Mouse (Mus musculus): ENCODE measurements around the gene Mib2. TPM values are rescaled to one million over a fixed set of nuclear protein-coding genes. Genes with fewer than 3 reads are reported as not detected.

Gene Mib2
- polyA plus RNA-seq, 1 experiment from 2014 or later: 61.0 TPM

DNA sequence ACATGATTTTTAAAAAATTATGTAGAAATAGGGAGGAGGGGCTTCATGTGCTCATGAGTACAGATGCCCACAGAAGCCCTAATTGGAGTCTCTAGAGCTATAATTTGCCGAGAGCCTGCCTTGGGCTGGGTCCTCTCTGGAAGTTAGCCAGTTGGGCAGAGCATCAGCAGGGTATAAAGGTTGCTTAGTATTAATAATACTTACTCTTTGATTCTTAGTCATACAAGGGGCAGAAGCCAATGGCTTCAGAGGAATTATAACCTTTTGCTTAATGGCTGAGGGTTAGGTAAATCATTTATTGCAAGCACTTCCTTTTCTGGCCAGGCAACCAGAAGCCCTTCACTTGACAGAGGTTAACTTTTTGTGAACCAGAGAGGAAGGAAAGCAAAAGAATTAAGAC lies 25.5 kb downstream of the Mib2 start:
- H3K4me1 ChIP-seq: no peaks in the 10 kb centered on the region
- no peak for ATAC-seq (replicated peaks)
- H3K36me3 ChIP-seq (replicated peaks): peaks cover 56% of the 10 kb centered on the region
- no peak overlapping the region for H3K4me3 ChIP-seq
- no peak overlapping the region for H3K9ac ChIP-seq
- 98% methylated on average over 1 of the region's 1 CpGs for WGBS
- no peaks in the 10 kb centered on the region for H3K27me3 ChIP-seq (replicated peaks)
- no peak overlapping the region for H3K4me2 ChIP-seq
- H3K9me3 ChIP-seq: no peaks in the 10 kb centered on the region
- H3K27ac ChIP-seq: no peak overlapping the region

DNA sequence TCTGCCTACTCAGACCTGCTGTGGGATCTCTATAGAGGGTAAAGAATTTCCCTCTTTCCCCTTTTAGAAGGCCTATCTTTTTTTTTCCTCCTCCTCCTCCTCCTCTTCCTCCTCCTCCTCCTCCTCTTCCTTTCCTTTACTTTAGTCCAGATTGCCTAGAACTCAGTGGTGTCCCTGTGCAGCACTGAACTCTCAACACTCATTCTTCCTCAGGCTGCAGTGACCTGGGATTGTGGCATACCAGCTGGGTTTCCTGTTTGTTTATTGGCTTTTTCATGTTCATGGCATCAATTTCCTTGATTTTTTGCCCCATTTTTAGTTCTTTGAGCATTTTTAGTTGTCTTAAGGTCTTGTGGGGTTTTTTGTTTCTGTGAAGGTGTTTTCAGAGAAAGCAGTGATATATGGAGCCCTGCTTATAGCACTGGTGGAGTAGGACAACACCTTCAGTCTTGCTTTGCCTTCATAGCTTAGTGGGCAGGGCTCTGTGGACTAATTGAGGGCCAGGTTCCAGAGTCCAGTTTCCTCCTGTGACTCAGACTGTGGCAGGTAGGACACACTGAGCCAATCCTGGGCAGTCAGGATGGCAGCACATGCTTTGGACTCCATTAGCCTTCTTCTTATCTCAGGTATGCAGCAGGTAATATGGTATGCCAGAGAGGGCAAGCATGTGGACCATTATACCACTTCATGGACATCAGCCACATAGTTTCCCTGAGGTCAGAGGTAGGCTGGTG lies 33.1 kb downstream of the Mib2 start:
- Histone ChIP-seq H3K4me3 (no peak overlapping the region), H3K36me3 (replicated peaks) (peaks cover 74% of the 10 kb centered on the region), H3K9ac (no peak overlapping the region), H3K9me3 (no peaks in the 10 kb centered on the region), H3K4me1 (no peaks in the 10 kb centered on the region), H3K27me3 (replicated peaks) (no peaks in the 10 kb centered on the region), H3K4me2 (no peak overlapping the region), H3K27ac (no peak overlapping the region)
- no peak for ATAC-seq (replicated peaks)

DNA sequence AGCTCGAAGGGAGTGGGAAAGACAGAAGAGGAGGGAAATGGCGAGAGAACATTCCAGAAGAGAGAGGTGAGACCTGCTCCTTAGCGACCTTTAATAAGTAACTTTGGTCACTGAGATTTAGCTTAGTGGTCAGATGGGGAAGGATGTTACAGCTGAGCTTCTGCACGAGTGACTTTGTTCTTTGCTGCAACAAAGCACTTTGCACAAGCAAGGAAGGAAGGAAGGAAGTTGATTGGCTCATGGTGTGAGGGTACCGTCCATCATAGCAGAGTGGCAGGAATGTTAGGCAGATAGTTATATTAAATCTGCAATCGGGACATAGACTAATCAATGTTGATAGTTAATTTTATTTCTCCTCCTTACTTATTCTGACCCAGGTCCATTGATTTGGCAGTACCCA lies 38.7 kb downstream of the Mib2 start:
- no peak overlapping the region for H3K27ac ChIP-seq
- no peak overlapping the region for H3K4me3 ChIP-seq
- WGBS: 91% methylated on average over 6 of the region's 6 CpGs
- H3K27me3 ChIP-seq (replicated peaks): no peaks in the 10 kb centered on the region
- no peak for ATAC-seq (replicated peaks)
- no peak overlapping the region for H3K4me2 ChIP-seq
- no peaks in the 10 kb centered on the region for H3K9me3 ChIP-seq
- H3K9ac ChIP-seq: no peak overlapping the region
- H3K4me1 ChIP-seq: peaks cover 4% of the 10 kb centered on the region
- H3K36me3 ChIP-seq (replicated peaks): peaks cover 56% of the 10 kb centered on the region

DNA sequence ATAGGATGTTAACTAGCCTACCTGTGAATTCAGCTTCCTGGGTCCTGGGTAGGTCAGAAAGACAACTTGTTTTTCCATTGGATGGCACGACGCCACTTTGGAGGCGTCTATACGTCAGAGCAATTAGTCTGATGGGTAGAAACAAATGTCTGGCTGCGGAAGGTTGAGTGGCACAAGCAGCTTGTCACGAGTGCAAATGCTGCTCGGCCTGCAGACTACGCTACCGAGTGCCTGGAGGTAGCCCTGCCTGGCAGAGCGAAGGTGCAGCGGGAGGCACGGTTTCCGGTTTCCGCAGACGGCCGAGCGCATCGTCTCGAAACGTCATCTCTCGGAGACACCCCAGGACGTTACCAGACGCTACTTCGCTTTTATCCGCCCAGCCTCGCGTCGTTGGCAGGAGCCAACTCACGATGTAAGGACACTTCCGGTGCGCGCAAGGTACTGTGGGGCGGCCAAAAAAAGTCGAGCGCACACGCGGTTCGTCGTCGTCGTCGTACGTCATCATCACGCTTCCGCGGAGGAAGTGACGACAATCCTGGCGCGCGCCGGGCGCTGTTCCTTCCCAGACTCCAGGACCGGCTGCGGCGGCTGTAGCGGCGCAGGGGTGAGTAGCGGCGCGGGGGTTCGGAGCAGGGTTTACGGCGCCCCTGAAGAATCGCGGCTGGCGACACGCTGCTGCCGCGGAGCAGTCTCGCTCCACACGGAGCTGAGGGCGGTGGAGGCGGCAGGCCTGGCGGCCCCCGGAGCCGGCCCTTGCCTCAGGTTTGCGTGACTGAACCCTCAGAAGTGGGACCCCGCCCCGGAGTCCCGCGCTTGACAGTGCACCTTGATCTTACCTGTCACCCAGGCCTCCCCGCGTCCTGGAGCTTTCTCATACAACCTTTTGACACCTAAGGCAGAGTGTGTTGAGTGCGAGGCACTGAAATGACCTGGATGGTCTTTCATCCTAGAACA lies 44.4 kb downstream of the Mib2 start, which contains the start of gene Cdk11b:
Cdk11b (plus strand) TSS at position 517 of the 954 bp plus-strand sequence.
- peak; percentile 100 for ATAC-seq (replicated peaks)
- H3K9ac ChIP-seq: peak within 1 kb of the TSS; percentile 74
- no peaks in the 10 kb centered on the region for H3K27me3 ChIP-seq (replicated peaks)
- WGBS: under 1% methylated on average over 84 of the region's 84 CpGs
- peak within 1 kb of the TSS; percentile 60 for H3K4me2 ChIP-seq
- no peaks in the 10 kb centered on the region for H3K9me3 ChIP-seq
- H3K4me1 ChIP-seq: peaks cover 13% of the 10 kb centered on the region
- peaks cover 25% of the 10 kb centered on the region for H3K36me3 ChIP-seq (replicated peaks)
- peak within 1 kb of the TSS; percentile 93 for H3K4me3 ChIP-seq
- peak within 1 kb of the TSS; percentile 88 for H3K27ac ChIP-seq

DNA sequence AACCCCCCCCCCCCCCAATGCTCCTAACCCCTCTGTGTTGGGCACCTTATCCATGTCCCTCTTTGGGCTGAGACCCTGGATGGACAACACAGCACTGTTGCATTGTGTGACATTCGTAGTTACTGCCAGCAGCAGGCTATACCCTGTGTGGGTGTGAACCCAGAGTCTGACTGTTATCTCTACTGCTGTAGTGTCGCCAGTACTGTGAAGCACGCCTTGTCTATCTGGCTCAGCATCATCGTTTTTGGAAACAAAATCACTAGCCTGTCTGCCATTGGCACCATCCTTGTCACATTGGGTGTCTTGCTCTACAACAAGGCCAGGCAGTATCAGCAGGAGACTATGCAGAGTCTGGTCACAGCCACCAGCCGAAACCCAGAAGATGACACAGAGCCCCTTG lies 50.7 kb downstream of the Mib2 start:
- H3K4me1 ChIP-seq: no peaks in the 10 kb centered on the region; the same call in 1 of the 2 replicates
- 92% methylated on average over 5 of the region's 5 CpGs for WGBS
- no peak overlapping the region for H3K9ac ChIP-seq
- H3K9me3 ChIP-seq: no peaks in the 10 kb centered on the region
- ATAC-seq (replicated peaks): no peak
- H3K4me2 ChIP-seq: no peak overlapping the region
- no peaks in the 10 kb centered on the region for H3K27me3 ChIP-seq (replicated peaks)
- no peak overlapping the region for H3K4me3 ChIP-seq
- H3K27ac ChIP-seq: no peak overlapping the region
- H3K36me3 ChIP-seq (replicated peaks): peaks cover 55% of the 10 kb centered on the region

DNA sequence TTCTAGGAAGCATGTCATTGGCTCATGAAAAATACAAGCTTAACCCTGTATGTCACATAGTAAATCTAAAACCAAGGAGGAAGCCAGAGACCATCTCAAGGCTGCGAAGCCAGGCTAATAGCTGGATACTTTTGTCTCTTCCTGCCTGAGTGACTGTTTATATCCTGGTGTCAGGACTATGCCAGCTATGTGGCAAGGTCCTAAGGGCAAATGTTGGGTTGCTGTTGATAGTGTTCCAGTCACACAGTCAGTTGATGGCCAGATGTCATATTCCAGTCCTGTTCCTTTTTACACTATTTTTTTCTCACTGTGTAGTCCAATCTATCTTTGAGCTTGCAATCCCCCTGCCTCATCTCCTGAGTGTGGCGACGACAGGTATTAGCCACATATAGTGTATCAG lies 55.7 kb downstream of the Mib2 start:
- Histone ChIP-seq H3K27me3 (replicated peaks) (no peaks in the 10 kb centered on the region), H3K4me3 (no peak overlapping the region), H3K4me1 (no peaks in the 10 kb centered on the region), H3K9me3 (no peaks in the 10 kb centered on the region), H3K27ac (no peak overlapping the region), H3K4me2 (no peak overlapping the region), H3K9ac (no peak overlapping the region), H3K36me3 (replicated peaks) (peaks cover 55% of the 10 kb centered on the region)
- no peak for ATAC-seq (replicated peaks)
- WGBS: 95% methylated on average over 3 of the region's 3 CpGs

DNA sequence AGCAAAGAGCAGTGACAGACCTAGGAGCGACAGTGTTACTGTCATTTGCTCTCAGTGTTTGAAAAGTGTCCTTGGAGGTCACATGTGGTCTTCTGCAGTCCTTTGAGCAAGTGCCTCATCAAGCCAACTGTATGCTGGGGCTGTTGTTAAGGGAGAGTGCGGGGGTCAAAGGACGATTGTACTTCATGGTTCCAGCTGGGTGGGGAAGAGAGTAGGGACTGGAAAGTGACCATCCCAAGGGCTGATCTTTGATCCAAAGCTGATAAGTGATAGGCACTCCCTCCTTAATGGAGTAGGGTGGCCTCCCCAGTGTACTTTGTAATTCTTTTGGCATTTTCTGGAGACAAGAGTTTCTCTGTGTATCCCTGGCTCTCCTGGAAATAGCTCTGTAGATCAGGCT lies 57.1 kb downstream of the Mib2 start:
- Histone ChIP-seq H3K27ac (no peak overlapping the region), H3K4me3 (no peak overlapping the region), H3K9ac (no peak overlapping the region), H3K36me3 (replicated peaks) (peaks cover 43% of the 10 kb centered on the region), H3K4me1 (no peaks in the 10 kb centered on the region), H3K27me3 (replicated peaks) (no peaks in the 10 kb centered on the region), H3K9me3 (no peaks in the 10 kb centered on the region), H3K4me2 (no peak overlapping the region)
- no peak for ATAC-seq (replicated peaks)
- WGBS: 97% methylated on average over 3 of the region's 3 CpGs

DNA sequence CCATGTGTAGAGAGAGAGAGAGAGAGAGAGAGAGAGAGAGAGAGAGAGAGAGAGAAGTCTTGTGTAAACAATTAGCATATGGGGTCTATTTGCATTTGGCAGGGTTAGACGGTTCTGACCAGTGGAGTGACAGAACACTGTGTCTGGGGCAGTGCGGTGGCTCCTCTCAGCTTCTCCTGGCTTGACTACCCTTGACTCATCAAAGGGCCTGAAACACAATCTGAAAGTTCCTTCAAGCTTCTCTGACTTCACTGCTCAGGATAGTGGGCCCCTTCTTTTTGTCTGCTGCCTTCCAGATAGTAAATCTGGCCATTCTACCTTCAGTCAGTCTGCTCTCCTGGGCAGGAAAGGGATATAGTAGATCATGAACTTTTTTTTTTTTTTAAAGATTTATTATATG lies 62.2 kb downstream of the Mib2 start:
- no peak overlapping the region for H3K27ac ChIP-seq

DNA sequence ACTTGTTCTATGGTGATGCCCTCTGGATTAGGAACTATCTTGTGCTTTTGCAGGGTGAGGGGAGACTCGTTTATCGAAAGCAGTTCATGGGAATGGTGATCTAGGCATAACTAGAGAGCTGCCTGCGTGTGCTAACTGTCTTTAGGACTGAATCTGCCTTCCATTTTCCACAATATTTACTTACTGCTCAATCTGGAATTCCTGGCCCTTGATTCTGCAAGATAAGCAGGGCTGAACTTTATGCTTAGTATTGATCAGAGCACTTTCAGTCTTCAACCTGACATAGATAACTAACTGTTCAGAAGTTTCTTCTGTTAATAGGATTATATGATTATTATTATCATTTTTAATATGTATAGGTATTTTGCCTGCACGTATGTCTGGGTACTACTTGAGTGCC lies 63.9 kb downstream of the Mib2 start:
- Histone ChIP-seq H3K36me3 (replicated peaks) (no peaks in the 10 kb centered on the region; the same call in 1 of the 2 replicates), H3K4me1 (peaks cover 19% of the 10 kb centered on the region), H3K4me3 (no peak overlapping the region), H3K4me2 (no peak overlapping the region), H3K9me3 (no peaks in the 10 kb centered on the region), H3K27me3 (replicated peaks) (no peaks in the 10 kb centered on the region), H3K9ac (no peak overlapping the region), H3K27ac (no peak overlapping the region)
- ATAC-seq (replicated peaks): no peak
- 91% methylated on average over 4 of the region's 4 CpGs for WGBS

More for the DNA sequence above, 62.2 kb downstream of the Mib2 start:
- Histone ChIP-seq H3K9ac (no peak overlapping the region), H3K9me3 (no peaks in the 10 kb centered on the region), H3K36me3 (replicated peaks) (peaks cover 11% of the 10 kb centered on the region; the same call in 1 of the 2 replicates), H3K4me1 (peaks cover 14% of the 10 kb centered on the region), H3K4me2 (no peak overlapping the region), H3K27me3 (replicated peaks) (no peaks in the 10 kb centered on the region), H3K4me3 (no peak overlapping the region)
- no peak for ATAC-seq (replicated peaks)
- WGBS: 89% methylated on average over 2 of the region's 2 CpGs

Other genes starting within 250 kb of the Mib2 start
- gene Tmem52, start 200.1 kb downstream of the Mib2 start, polyA plus RNA-seq (2015; fragmentation: Nextera tagmentation; extraction: Ambion mirVana): 0.44 TPM in 1 of 2 replicates, not detected in the other
- 1,179 and 1,183 TPM in 2 replicates for gene Gnb1, start 177.8 kb downstream of the Mib2 start, polyA plus RNA-seq (2015; fragmentation: Nextera tagmentation; extraction: Ambion mirVana)
- gene Nadk, start 106.8 kb downstream of the Mib2 start, polyA plus RNA-seq (2015; fragmentation: Nextera tagmentation; extraction: Ambion mirVana): 82.9 and 88.7 TPM in 2 replicates
- 15.3 and 17.5 TPM in 2 replicates for gene Slc35e2, start 67.8 kb downstream of the Mib2 start, polyA plus RNA-seq (2015; fragmentation: Nextera tagmentation; extraction: Ambion mirVana)
- gene Cdk11b, start 44.3 kb downstream of the Mib2 start, polyA plus RNA-seq (2015; fragmentation: Nextera tagmentation; extraction: Ambion mirVana): 54.6 and 56.2 TPM in 2 replicates
- not detected in 2 replicates for gene Gm10563, start 23.8 kb downstream of the Mib2 start, polyA plus RNA-seq (2015; fragmentation: Nextera tagmentation; extraction: Ambion mirVana)
- 3.8 and 5.5 TPM in 2 replicates for gene Mmp23, start 15.8 kb downstream of the Mib2 start, polyA plus RNA-seq (2015; fragmentation: Nextera tagmentation; extraction: Ambion mirVana)
- gene Fndc10, start 25.1 kb upstream of the Mib2 start, polyA plus RNA-seq (2015; fragmentation: Nextera tagmentation; extraction: Ambion mirVana): 15.7 and 17.1 TPM in 2 replicates
- gene Ssu72, start 35.6 kb upstream of the Mib2 start, polyA plus RNA-seq (2015; fragmentation: Nextera tagmentation; extraction: Ambion mirVana): 151 and 155 TPM in 2 replicates
- gene Tmem240, start 65.6 kb upstream of the Mib2 start, polyA plus RNA-seq (2015; fragmentation: Nextera tagmentation; extraction: Ambion mirVana): 24.8 and 24.9 TPM in 2 replicates
- 93.4 and 99.2 TPM in 2 replicates for gene Atad3a, start 91.9 kb upstream of the Mib2 start, polyA plus RNA-seq (2015; fragmentation: Nextera tagmentation; extraction: Ambion mirVana)
- gene Vwa1, start 105.5 kb upstream of the Mib2 start, polyA plus RNA-seq (2015; fragmentation: Nextera tagmentation; extraction: Ambion mirVana): 31.5 and 33.5 TPM in 2 replicates
- gene Tmem88b, start 116.7 kb upstream of the Mib2 start, polyA plus RNA-seq (2015; fragmentation: Nextera tagmentation; extraction: Ambion mirVana): 0.93 and 1.2 TPM in 2 replicates
- gene Ankrd65, start 121.2 kb upstream of the Mib2 start, polyA plus RNA-seq (2015; fragmentation: Nextera tagmentation; extraction: Ambion mirVana): not detected in 2 replicates
- 242 and 244 TPM in 2 replicates for gene Mrpl20, start 133.7 kb upstream of the Mib2 start, polyA plus RNA-seq (2015; fragmentation: Nextera tagmentation; extraction: Ambion mirVana)
- 155 and 164 TPM in 2 replicates for gene Ccnl2, start 143.3 kb upstream of the Mib2 start, polyA plus RNA-seq (2015; fragmentation: Nextera tagmentation; extraction: Ambion mirVana)
- 128 and 129 TPM in 2 replicates for gene Aurkaip1, start 162.1 kb upstream of the Mib2 start, polyA plus RNA-seq (2015; fragmentation: Nextera tagmentation; extraction: Ambion mirVana)
- gene Mxra8, start 170.5 kb upstream of the Mib2 start, polyA plus RNA-seq (2015; fragmentation: Nextera tagmentation; extraction: Ambion mirVana): 23.4 and 32.6 TPM in 2 replicates
- 30.9 and 37.0 TPM in 2 replicates for gene Dvl1, start 178.2 kb upstream of the Mib2 start, polyA plus RNA-seq (2015; fragmentation: Nextera tagmentation; extraction: Ambion mirVana)
- gene Tas1r3, start 194.2 kb upstream of the Mib2 start, polyA plus RNA-seq (2015; fragmentation: Nextera tagmentation; extraction: Ambion mirVana): 0.61 and 0.72 TPM in 2 replicates
- gene Cptp, start 200.2 kb upstream of the Mib2 start, polyA plus RNA-seq (2015; fragmentation: Nextera tagmentation; extraction: Ambion mirVana): 28.1 and 29.1 TPM in 2 replicates
- gene Ints11, start 200.3 kb upstream of the Mib2 start, polyA plus RNA-seq (2015; fragmentation: Nextera tagmentation; extraction: Ambion mirVana): 80.6 and 83.6 TPM in 2 replicates
- gene Pusl1, start 222.6 kb upstream of the Mib2 start, polyA plus RNA-seq (2015; fragmentation: Nextera tagmentation; extraction: Ambion mirVana): 60.1 and 66.6 TPM in 2 replicates
- 88.3 and 89.8 TPM in 2 replicates for gene Acap3, start 222.6 kb upstream of the Mib2 start, polyA plus RNA-seq (2015; fragmentation: Nextera tagmentation; extraction: Ambion mirVana)